Mouse (Mus musculus) T-helper 17 cell (primary cell): ENCODE measurements around the gene Hcfc1.

ENCODE experiments used
- in situ Hi-C, 2 experiments: fragments of 300-600 bp; cut with MboI, MseI; formaldehyde crosslinking; loops; 1 replicate in 1 of 2; 2 replicates in 1 of 2; pipeline ENCODE4 v1.15.1; 2025; ENCODE audit warnings: high pct_unique_total_duplicates in 2 of 2

Gene Hcfc1

GRCm38 (mm10) chrX:73946896-73947295 is 19.3 kb downstream of the Hcfc1 start:
- in situ Hi-C loops, result loop anchor here in 1 of 2 experiments (5.0 kb wide), 1 partner anchor 150 kb away; no protein-coding TSS in a partner anchor

- in situ Hi-C loops, result no loop called here
These were observed 23.9 kb downstream of the Hcfc1 start for GRCm38 (mm10) chrX:73942294-73942693.

- in situ Hi-C loops, result no loop called here
These were observed 24.3 kb downstream of the Hcfc1 start for GRCm38 (mm10) chrX:73941860-73942259.

- in situ Hi-C loops, result no loop called here
These were observed 34.3 kb downstream of the Hcfc1 start for GRCm38 (mm10) chrX:73931871-73932270.

GRCm38 (mm10) chrX:73930402-73931062 is 35.6 kb downstream of the Hcfc1 start, which contains the start of gene Renbp:
Gene Renbp (minus strand): TSS chrX:73930850.
- in situ Hi-C loops, result no loop called here

GRCm38 (mm10) chrX:73922550-73922882 is 43.6 kb downstream of the Hcfc1 start:
- in situ Hi-C loops, result loop anchor here in 1 of 2 experiments (10.0 kb wide), 1 partner anchor 1638 kb away; no protein-coding TSS in a partner anchor

GRCm38 (mm10) chrX:73921823-73922549 is 44.2 kb downstream of the Hcfc1 start, which contains the start of the genes Arhgap4 and Naa10:
Gene Arhgap4 (minus strand): TSS chrX:73921870.
Gene Naa10 (minus strand): TSS chrX:73921944.
- in situ Hi-C loops, result loop anchor here in 1 of 2 experiments (10.0 kb wide), 1 partner anchor 1637 kb away; no protein-coding TSS in a partner anchor

- in situ Hi-C loops, result loop anchor here in 1 of 2 experiments (10.0 kb wide), 1 partner anchor 1637 kb away; no protein-coding TSS in a partner anchor
These were observed 44.8 kb downstream of the Hcfc1 start for GRCm38 (mm10) chrX:73921285-73921822.

GRCm38 (mm10) chrX:73918631-73919030 is 47.5 kb downstream of the Hcfc1 start:
- in situ Hi-C loops, result no loop called here

GRCm38 (mm10) chrX:73916945-73917344 is 49.2 kb downstream of the Hcfc1 start:
- in situ Hi-C loops, result no loop called here

GRCm38 (mm10) chrX:73914827-73915703 is 51.1 kb downstream of the Hcfc1 start:
- in situ Hi-C loops, result no loop called here

- in situ Hi-C loops, result no loop called here
These were observed 54.6 kb downstream of the Hcfc1 start for GRCm38 (mm10) chrX:73911588-73911987.

- in situ Hi-C loops, result no loop called here
These were observed 55.0 kb downstream of the Hcfc1 start for GRCm38 (mm10) chrX:73911156-73911555.

- in situ Hi-C loops, result no loop called here
These were observed 55.7 kb downstream of the Hcfc1 start for GRCm38 (mm10) chrX:73910451-73910850.

GRCm38 (mm10) chrX:73910049-73910448 is 56.1 kb downstream of the Hcfc1 start:
- in situ Hi-C loops, result no loop called here

GRCm38 (mm10) chrX:73897959-73898358 is 68.2 kb downstream of the Hcfc1 start:
- in situ Hi-C loops, result loop anchor here in 1 of 2 experiments (5.0 kb wide), 1 partner anchor 101 kb away; no protein-coding TSS in a partner anchor

GRCm38 (mm10) chrX:73895719-73896118 is 70.4 kb downstream of the Hcfc1 start, which contains the start of gene L1cam:
Gene L1cam (minus strand): TSS chrX:73896105.
- in situ Hi-C loops, result loop anchor here in 1 of 2 experiments (5.0 kb wide), 1 partner anchor 98 kb away; no protein-coding TSS in a partner anchor

GRCm38 (mm10) chrX:73892833-73893232 is 73.3 kb downstream of the Hcfc1 start:
- in situ Hi-C loops, result loop anchor here in 1 of 2 experiments (5.0 kb wide), 1 partner anchor 51 kb away; no protein-coding TSS in a partner anchor
